Mouse (Mus musculus) thymus, adult 2 months (tissue): Measurements from ENCODE around the gene Gse1. TPM values are rescaled to one million over a fixed set of nuclear protein-coding genes. Genes with fewer than 3 reads are reported as not detected.

Experiments used
- DNase-seq: peaks from one replicate; pipeline ENCODE4 v3.0.0; 2021
- H3K27ac ChIP-seq: fragments of 200-500 bp; 2 replicates; pipeline ENCODE4 v1.5.1; 2012; ENCODE audit warnings: low read length, control low read depth; ENCODE audit not compliant: control insufficient read depth, insufficient read depth
- H3K27me3 ChIP-seq: fragments of 200-500 bp; 2 replicates; pipeline ENCODE4 v1.6.1; 2012; ENCODE audit warnings: mild to moderate bottlenecking, low read length, moderate library complexity, mixed read lengths; ENCODE audit not compliant: control insufficient read depth, insufficient read depth
- H3K36me3 ChIP-seq: fragments of 200-500 bp; 2 replicates; pipeline ENCODE4 v1.6.1; 2012; ENCODE audit warnings: mild to moderate bottlenecking, low read length, moderate library complexity; ENCODE audit not compliant: control insufficient read depth, insufficient read depth
- H3K4me1 ChIP-seq: fragments of 200-500 bp; replicated peaks from 2 replicates; pipeline ENCODE4 v1.6.1; 2012; ENCODE audit warnings: low read length; ENCODE audit not compliant: control insufficient read depth, insufficient read depth
- H3K4me3 ChIP-seq: fragments of 200-500 bp; 2 replicates; pipeline ENCODE4 v1.5.1; 2012; ENCODE audit warnings: mild to moderate bottlenecking, low read length, control low read depth, moderate library complexity; ENCODE audit not compliant: control insufficient read depth, insufficient read depth
- CTCF ChIP-seq: fragments of 200-500 bp; IDR thresholded peaks from 2 replicates; pipeline ENCODE4 v1.5.1; 2012; ENCODE audit warnings: mild to moderate bottlenecking, control low read depth, low read length, moderate library complexity, borderline replicate concordance; ENCODE audit not compliant: control insufficient read depth, poor library complexity, insufficient read depth; ENCODE audit errors: extremely low read depth
- POLR2A ChIP-seq: fragments of 200-500 bp; IDR thresholded peaks from 2 replicates; pipeline ENCODE4 v1.6.1; 2012; ENCODE audit warnings: mild to moderate bottlenecking, low read length, control low read depth, moderate library complexity; ENCODE audit not compliant: control insufficient read depth, poor library complexity, insufficient read depth; ENCODE audit errors: extremely low read depth
- WGBS: fragments of 180-500 bp; shearing (Covaris S2); methylation state at CpG from one replicate; pipeline ENCODE4 v1.1.7; 2018; 5-methylcytosine and 5-hydroxymethylcytosine counted together
- polyA plus RNA-seq: library from polyadenylated mRNA; depleted of rRNA; stranded (reverse); fragments of >200 nt; gene quantifications from 2 replicates; pipeline ENCODE4 v1.2.3, GENCODE M21; 2012

The Gse1 gene
- polyA plus RNA-seq, 1 experiment = 202 TPM

- Histone ChIP-seq H3K36me3 (no peaks in the 10 kb centered on the region), H3K27ac (no peak overlapping the region), H3K4me1 (no peaks in the 10 kb centered on the region), H3K27me3 (no peaks in the 10 kb centered on the region), H3K4me3 (no peak overlapping the region)
- DNase-seq = no peak
- 95% methylated on average over 3 of the region's 3 CpGs for WGBS
- TF ChIP-seq CTCF (no peak), POLR2A (no peak)
Observed at GRCm38 (mm10) chr8:120614491-120614890, 386.2 kb downstream of the Gse1 start.

- Histone ChIP-seq H3K36me3 (no peaks in the 10 kb centered on the region), H3K4me3 (no peak overlapping the region), H3K4me1 (no peaks in the 10 kb centered on the region), H3K27me3 (no peaks in the 10 kb centered on the region), H3K27ac (no peak overlapping the region)
- WGBS = 87% methylated on average over 8 of the region's 8 CpGs
- DNase-seq = no peak
- TF ChIP-seq POLR2A (no peak), CTCF (no peak)
Observed at GRCm38 (mm10) chr8:120616663-120617626, 388.7 kb downstream of the Gse1 start.

- TF ChIP-seq CTCF = peak; percentile 81
- no peak for TF ChIP-seq POLR2A
- Histone ChIP-seq H3K4me3 (no peak overlapping the region), H3K27ac (no peak overlapping the region), H3K4me1 (no peaks in the 10 kb centered on the region), H3K27me3 (no peaks in the 10 kb centered on the region), H3K36me3 (no peaks in the 10 kb centered on the region)
- 2% methylated on average over 6 of the region's 6 CpGs for WGBS
- peak; percentile 74 for DNase-seq
Observed at GRCm38 (mm10) chr8:120618110-120618509, 389.9 kb downstream of the Gse1 start.

GRCm38 (mm10) chr8:120619235-120620180 lies 391.3 kb downstream of the Gse1 start:
- H3K27ac ChIP-seq = no peak overlapping the region
- TF ChIP-seq POLR2A (no peak), CTCF (no peak)
- 83% methylated on average over 11 of the region's 11 CpGs for WGBS
- no peak overlapping the region for H3K4me3 ChIP-seq
- H3K36me3 ChIP-seq = no peaks in the 10 kb centered on the region
- no peaks in the 10 kb centered on the region for H3K4me1 ChIP-seq
- no peaks in the 10 kb centered on the region for H3K27me3 ChIP-seq
- DNase-seq = no peak

- Histone ChIP-seq H3K27me3 (no peaks in the 10 kb centered on the region), H3K36me3 (no peaks in the 10 kb centered on the region), H3K4me1 (no peaks in the 10 kb centered on the region), H3K27ac (no peak overlapping the region), H3K4me3 (no peak overlapping the region)
- no peak for DNase-seq
- TF ChIP-seq CTCF (no peak), POLR2A (no peak)
- 91% methylated on average over 7 of the region's 7 CpGs for WGBS
Observed at GRCm38 (mm10) chr8:120620441-120620840, 392.2 kb downstream of the Gse1 start.

- Histone ChIP-seq H3K4me3 (no peak overlapping the region), H3K27ac (no peak overlapping the region), H3K36me3 (no peaks in the 10 kb centered on the region), H3K27me3 (no peaks in the 10 kb centered on the region), H3K4me1 (no peaks in the 10 kb centered on the region)
- no peak for TF ChIP-seq CTCF
- TF ChIP-seq POLR2A = no peak
- WGBS = 97% methylated on average over 14 of the region's 14 CpGs
- no peak for DNase-seq
Observed at GRCm38 (mm10) chr8:120622161-120622560, 393.9 kb downstream of the Gse1 start.
